Comparison of ENCODE assay signal across 8 mouse cellular contexts in genomic region chr13:103710359-103710781, GRCm38 (mm10).
DNase-seq lines count a peak whose midpoint lies in the region; ATAC-seq and TF ChIP-seq lines count a peak whose summit lies in the region.

No protein-coding gene starts in this region.

- H3K27me3 ChIP-seq in hindbrain, embryonic 13.5 days: no peaks in the 10 kb centered on the region
- H3K27me3 ChIP-seq in hindbrain, embryonic 14.5 days (ENCODE audit: control insufficient read depth, insufficient read depth, low read length): no peaks in the 10 kb centered on the region
- H3K27me3 ChIP-seq in ES-Bruce4 (ENCODE audit: control insufficient read depth, insufficient read depth, low read length, poor library complexity, severe bottlenecking): no peaks in the 10 kb centered on the region
- H3K27me3 ChIP-seq in embryonic facial prominence, embryonic 14.5 days (replicated peaks; ENCODE audit: control insufficient read depth, insufficient read depth, low read length): no peaks in the 10 kb centered on the region

- no peak for TF ChIP-seq POLR2A in ES-Bruce4 (IDR thresholded peaks at IDR 0.05; ENCODE audit: insufficient read depth, low read length)

- peaks cover 6% of the 10 kb centered on the region for H3K4me1 ChIP-seq in hindbrain, embryonic 13.5 days (replicated peaks)
- H3K4me1 ChIP-seq in hindbrain, embryonic 14.5 days (replicated peaks; ENCODE audit: control insufficient read depth, insufficient read depth, low read length): no peaks in the 10 kb centered on the region
- H3K4me1 ChIP-seq in ES-Bruce4 (ENCODE audit: control insufficient read depth, insufficient read depth, low read length): no peaks in the 10 kb centered on the region
- H3K4me1 ChIP-seq in embryonic facial prominence, embryonic 14.5 days (ENCODE audit: control insufficient read depth, insufficient read depth, low read length): 0 out of 2 replicates have a peak, but pooled peaks cover 7% of the 10 kb centered on the region

- WGBS in hindbrain, embryonic 13.5 days: 52% methylated on average over 7 of the region's 7 CpGs
- WGBS in hindbrain, embryonic 14.5 days: 49% methylated on average over 7 of the region's 7 CpGs
- WGBS in embryonic facial prominence, embryonic 14.5 days: 53% methylated on average over 6 of the region's 7 CpGs

- no peak overlapping the region for H3K4me3 ChIP-seq in hindbrain, embryonic 13.5 days
- no peak overlapping the region for H3K4me3 ChIP-seq in hindbrain, embryonic 14.5 days (replicated peaks; ENCODE audit: low read length)
- H3K4me3 ChIP-seq in ES-Bruce4 (ENCODE audit: low read depth, low read length): no peak overlapping the region
- H3K4me3 ChIP-seq in embryonic facial prominence, embryonic 14.5 days (ENCODE audit: low read depth, low read length): no peak overlapping the region

- 0 out of 2 replicates have a peak, but pooled peaks have one; percentile 49 for ATAC-seq in hindbrain, embryonic 13.5 days (ENCODE audit: low FRiP score)
- no peak for ATAC-seq in hindbrain, embryonic 14.5 days (ENCODE audit: low FRiP score)
- ATAC-seq in embryonic facial prominence, embryonic 14.5 days (ENCODE audit: low read depth): no peak
- no peak for ATAC-seq in erythroid progenitor cell, adult 5-6 weeks (replicated peaks; ENCODE audit: low FRiP score, poor library complexity, severe bottlenecking)
- no peak; the same call in 1 of the 2 replicates for ATAC-seq in megakaryocyte, adult 5-6 weeks (ENCODE audit: poor library complexity, severe bottlenecking)

- no peak overlapping the region for H3K27ac ChIP-seq in hindbrain, embryonic 13.5 days
- no peak overlapping the region for H3K27ac ChIP-seq in hindbrain, embryonic 14.5 days
- H3K27ac ChIP-seq in ES-Bruce4 (ENCODE audit: insufficient read depth, low read length): no peak overlapping the region
- H3K27ac ChIP-seq in embryonic facial prominence, embryonic 14.5 days (replicated peaks; ENCODE audit: low read depth, low read length): no peak overlapping the region

- DNase-seq in hindbrain, embryonic 14.5 days (ENCODE audit: low spot score): no peak
- peak; percentile 20 for DNase-seq in 3T3-L1 (ENCODE audit: low read depth, low spot score)
- peak; percentile 15 for DNase-seq in embryonic facial prominence, embryonic 14.5 days (ENCODE audit: low spot score)
- DNase-seq in lung, postnatal 36 days: peak; percentile 74

- H3K9me3 ChIP-seq in hindbrain, embryonic 13.5 days: no peaks in the 10 kb centered on the region
- H3K9me3 ChIP-seq in hindbrain, embryonic 14.5 days (ENCODE audit: control insufficient read depth, low read length): no peaks in the 10 kb centered on the region
- peaks cover 7% of the 10 kb centered on the region for H3K9me3 ChIP-seq in ES-Bruce4 (replicated peaks; ENCODE audit: control insufficient read depth, insufficient read depth, low read length, poor library complexity, severe bottlenecking)
- no peaks in the 10 kb centered on the region for H3K9me3 ChIP-seq in embryonic facial prominence, embryonic 14.5 days (ENCODE audit: control insufficient read depth, low read length)

- no peak for TF ChIP-seq EP300 in ES-Bruce4 (IDR thresholded peaks at IDR 0.05; ENCODE audit: insufficient read depth, low read depth, low read length)

- TF ChIP-seq CTCF in ES-Bruce4 (IDR thresholded peaks at IDR 0.05; ENCODE audit: low read depth, low read length): peak; percentile 44

- no peak overlapping the region for H3K9ac ChIP-seq in hindbrain, embryonic 13.5 days
- H3K9ac ChIP-seq in hindbrain, embryonic 14.5 days: no peak overlapping the region
- H3K9ac ChIP-seq in ES-Bruce4 (ENCODE audit: low read depth, poor library complexity, severe bottlenecking): no peak overlapping the region
- H3K9ac ChIP-seq in embryonic facial prominence, embryonic 14.5 days (ENCODE audit: low read depth, low read length): no peak overlapping the region

- no peaks in the 10 kb centered on the region for H3K36me3 ChIP-seq in hindbrain, embryonic 13.5 days
- no peaks in the 10 kb centered on the region for H3K36me3 ChIP-seq in hindbrain, embryonic 14.5 days (replicated peaks; ENCODE audit: control insufficient read depth, insufficient read depth)
- no peaks in the 10 kb centered on the region for H3K36me3 ChIP-seq in ES-Bruce4 (ENCODE audit: control insufficient read depth, insufficient read depth, low read length, poor library complexity, severe bottlenecking)
- no peaks in the 10 kb centered on the region for H3K36me3 ChIP-seq in embryonic facial prominence, embryonic 14.5 days (ENCODE audit: control insufficient read depth, insufficient read depth, low read length)

- H3K4me2 ChIP-seq in hindbrain, embryonic 13.5 days: no peak overlapping the region
- H3K4me2 ChIP-seq in hindbrain, embryonic 14.5 days (replicated peaks): no peak overlapping the region
- H3K4me2 ChIP-seq in embryonic facial prominence, embryonic 14.5 days (ENCODE audit: low read depth, low read length): no peak overlapping the region
